Mouse (Mus musculus) limb, embryonic 11.5 days (tissue): Measurements from ENCODE around the gene Chst12. TPM values are rescaled to one million over a fixed set of nuclear protein-coding genes. Genes with fewer than 3 reads are reported as not detected.

Experiments
- ATAC-seq: fragments of 200-750 bp; cut with Nextera tagmentation; 2 replicates; pipeline ENCODE4 v1.8.0; 2017; ENCODE audit warnings: low read depth; ENCODE audit not compliant: insufficient number of reproducible peaks, low FRiP score, low TSS enrichment
- DNase-seq: peaks from one replicate; pipeline ENCODE4 v3.0.0-alpha.2; 2015; ENCODE audit warnings: low spot score
- H3K27ac ChIP-seq: fragments of 300-500 bp; sonication (generic); replicated peaks from 2 replicates; pipeline ENCODE4 v1.5.1; 2014; ENCODE audit warnings: low read depth, mild to moderate bottlenecking, low read length
- H3K27me3 ChIP-seq: fragments of 300-500 bp; sonication (generic); 2 replicates; pipeline ENCODE4 v1.6.1; 2014; ENCODE audit warnings: mild to moderate bottlenecking, low read length, mixed read lengths; ENCODE audit not compliant: control insufficient read depth, insufficient read depth
- H3K36me3 ChIP-seq: fragments of 300-500 bp; sonication (generic); 2 replicates; pipeline ENCODE4 v1.6.1; 2014; ENCODE audit warnings: mild to moderate bottlenecking, low read length, moderate library complexity, mixed read lengths; ENCODE audit not compliant: control insufficient read depth, insufficient read depth
- H3K4me1 ChIP-seq: fragments of 300-500 bp; sonication (generic); 2 replicates; pipeline ENCODE4 v1.6.1; 2014; ENCODE audit warnings: low read length, mixed read lengths; ENCODE audit not compliant: control insufficient read depth, insufficient read depth
- H3K4me2 ChIP-seq: fragments of 300-500 bp; sonication (generic); 2 replicates; pipeline ENCODE4 v1.6.1; 2014; ENCODE audit warnings: low read depth, mild to moderate bottlenecking, moderate library complexity; ENCODE audit not compliant: severe bottlenecking
- H3K4me3 ChIP-seq: fragments of 300-500 bp; sonication (generic); 2 replicates; pipeline ENCODE4 v1.5.1; 2014; ENCODE audit warnings: low read depth, low read length
- H3K9ac ChIP-seq: fragments of 300-500 bp; sonication (generic); 2 replicates; pipeline ENCODE4 v1.6.1; 2014; ENCODE audit warnings: mild to moderate bottlenecking, low read length
- H3K9me3 ChIP-seq: fragments of 300-500 bp; sonication (generic); 2 replicates; pipeline ENCODE4 v1.6.1; 2016; ENCODE audit warnings: low read length; ENCODE audit not compliant: control insufficient read depth
- WGBS: fragments of 180-500 bp; shearing (Covaris S2); extraction: QIAGEN DNeasy Blood & Tissue Kit; methylation state at CpG from one replicate; pipeline ENCODE4 v1.1.7; 2014; 5-methylcytosine and 5-hydroxymethylcytosine counted together
- polyA plus RNA-seq: library from polyadenylated mRNA; unstranded; fragments of >200 nt; fragmentation: Nextera tagmentation; extraction: Ambion mirVana; gene quantifications from 2 replicates; pipeline ENCODE4 v1.2.1, GENCODE M21; 2014

Gene Chst12
- polyA plus RNA-seq, 1 experiment from 2014 or later, result 16.6 TPM

GRCm38 (mm10) chr5:140540106-140540505, 34.8 kb downstream of the Chst12 start:
- Histone ChIP-seq H3K27ac (no peak overlapping the region), H3K4me1 (no peaks in the 10 kb centered on the region), H3K36me3 (no peaks in the 10 kb centered on the region), H3K4me3 (no peak overlapping the region), H3K9me3 (no peaks in the 10 kb centered on the region), H3K9ac (no peak overlapping the region), H3K27me3 (no peaks in the 10 kb centered on the region), H3K4me2 (no peak overlapping the region)
- DNase-seq (peak; percentile 90), ATAC-seq (peak; percentile 8; the same call in 1 of the 2 replicates)
- 15% methylated on average over 8 of the region's 8 CpGs for WGBS

- H3K27me3 ChIP-seq, result no peaks in the 10 kb centered on the region
- no peak overlapping the region for H3K27ac ChIP-seq
- no peak for DNase-seq
- H3K4me1 ChIP-seq, result no peaks in the 10 kb centered on the region
- H3K9ac ChIP-seq, result no peak overlapping the region; the same call in 1 of the 2 replicates
- H3K9me3 ChIP-seq, result no peaks in the 10 kb centered on the region
- WGBS, result 75% methylated on average over 9 of the region's 9 CpGs
- no peaks in the 10 kb centered on the region for H3K36me3 ChIP-seq
- H3K4me3 ChIP-seq, result no peak overlapping the region
- no peak for ATAC-seq
- no peak overlapping the region for H3K4me2 ChIP-seq
These were observed 37.6 kb downstream of the Chst12 start for GRCm38 (mm10) chr5:140542811-140543575.

GRCm38 (mm10) chr5:140545651-140546050, 40.3 kb downstream of the Chst12 start:
- Histone ChIP-seq H3K4me3 (no peak overlapping the region), H3K4me1 (no peaks in the 10 kb centered on the region), H3K27me3 (no peaks in the 10 kb centered on the region), H3K27ac (no peak overlapping the region), H3K4me2 (no peak overlapping the region), H3K36me3 (no peaks in the 10 kb centered on the region), H3K9ac (no peak overlapping the region), H3K9me3 (no peaks in the 10 kb centered on the region)
- no peak for DNase-seq
- 61% methylated on average over 6 of the region's 6 CpGs for WGBS
- no peak for ATAC-seq

GRCm38 (mm10) chr5:140546332-140546731, 41.0 kb downstream of the Chst12 start:
- DNase-seq (no peak), ATAC-seq (no peak)
- no peaks in the 10 kb centered on the region for H3K27me3 ChIP-seq
- no peaks in the 10 kb centered on the region for H3K9me3 ChIP-seq
- H3K9ac ChIP-seq, result no peak overlapping the region
- H3K36me3 ChIP-seq, result no peaks in the 10 kb centered on the region
- 85% methylated on average over 19 of the region's 19 CpGs for WGBS
- H3K4me1 ChIP-seq, result no peaks in the 10 kb centered on the region
- H3K27ac ChIP-seq, result no peak overlapping the region
- no peak overlapping the region for H3K4me2 ChIP-seq
- no peak overlapping the region for H3K4me3 ChIP-seq

GRCm38 (mm10) chr5:140549306-140550047, 44.1 kb downstream of the Chst12 start:
- no peak overlapping the region for H3K4me2 ChIP-seq
- H3K9me3 ChIP-seq, result no peaks in the 10 kb centered on the region
- no peaks in the 10 kb centered on the region for H3K36me3 ChIP-seq
- H3K4me3 ChIP-seq, result no peak overlapping the region
- DNase-seq (no peak), ATAC-seq (no peak)
- 57% methylated on average over 17 of the region's 17 CpGs for WGBS
- no peak overlapping the region for H3K9ac ChIP-seq
- no peak overlapping the region for H3K27ac ChIP-seq
- H3K27me3 ChIP-seq, result no peaks in the 10 kb centered on the region
- H3K4me1 ChIP-seq, result no peaks in the 10 kb centered on the region

- H3K27ac ChIP-seq, result no peak overlapping the region
- 92% methylated on average over 7 of the region's 7 CpGs for WGBS
These were observed 48.4 kb downstream of the Chst12 start for GRCm38 (mm10) chr5:140553719-140554118.

GRCm38 (mm10) chr5:140556859-140557258, 51.5 kb downstream of the Chst12 start:
- Histone ChIP-seq H3K4me1 (no peaks in the 10 kb centered on the region), H3K27ac (no peak overlapping the region), H3K4me2 (no peak overlapping the region), H3K9me3 (no peaks in the 10 kb centered on the region), H3K4me3 (no peak overlapping the region), H3K36me3 (no peaks in the 10 kb centered on the region), H3K9ac (no peak overlapping the region), H3K27me3 (no peaks in the 10 kb centered on the region)
- no peak for DNase-seq
- WGBS, result 57% methylated on average over 3 of the region's 3 CpGs
- ATAC-seq, result no peak

More at GRCm38 (mm10) chr5:140553719-140554118, 48.4 kb downstream of the Chst12 start:
- Histone ChIP-seq H3K27me3 (no peaks in the 10 kb centered on the region), H3K4me3 (no peak overlapping the region), H3K9me3 (no peaks in the 10 kb centered on the region), H3K9ac (no peak overlapping the region), H3K4me1 (no peaks in the 10 kb centered on the region), H3K36me3 (no peaks in the 10 kb centered on the region), H3K4me2 (no peak overlapping the region)
- no peak for DNase-seq
- ATAC-seq, result no peak

- H3K9ac ChIP-seq, result no peak overlapping the region
- no peak overlapping the region for H3K27ac ChIP-seq
- 86% methylated on average over 9 of the region's 9 CpGs for WGBS
- H3K9me3 ChIP-seq, result no peaks in the 10 kb centered on the region
- no peak overlapping the region for H3K4me3 ChIP-seq
- no peaks in the 10 kb centered on the region for H3K36me3 ChIP-seq
- no peak for ATAC-seq
- DNase-seq, result no peak
- 0 out of 2 replicates have a peak, but pooled peaks cover 2% of the 10 kb centered on the region for H3K4me1 ChIP-seq
- no peak overlapping the region for H3K4me2 ChIP-seq
- H3K27me3 ChIP-seq, result no peaks in the 10 kb centered on the region
These were observed 57.3 kb downstream of the Chst12 start for GRCm38 (mm10) chr5:140562601-140563000.
